Mouse (Mus musculus) urinary bladder, adult 18-20 months (tissue): ENCODE measurements at regions not wholly inside any gene's neighbourhood (a gene's known extent, or its start where the extent isn't known, plus 50 kb on each side); places are given as distances from the start of the nearest gene placed in this dataset.
"Not testable (repeated sequence)": the region's sequence is repeated elsewhere in the genome, so short reads cannot be mapped to it uniquely, and the experiment has no call there.

ENCODE experiments used
- DNase-seq, 2 experiments: peaks; one replicate each; pipeline ENCODE4 v3.0.0; 2022; ENCODE audit warnings: low spot score in 2 of 2, mixed read lengths in 2 of 2

GRCm38 (mm10) chr10:14333344-14333743 lies 212.1 kb downstream of the Adgrg6 start:
- DNase-seq, result no peak

GRCm38 (mm10) chr10:14332688-14333117 lies 212.8 kb downstream of the Adgrg6 start:
- no peak for DNase-seq

- no peak for DNase-seq
Observed at GRCm38 (mm10) chr10:14328846-14329245, 216.6 kb downstream of the Adgrg6 start.

GRCm38 (mm10) chr10:14326229-14326628 lies 219.2 kb downstream of the Adgrg6 start:
- no peak for DNase-seq

GRCm38 (mm10) chr10:14321503-14321902 lies 224.0 kb downstream of the Adgrg6 start:
- DNase-seq, result peak; percentile 31 to 76

DNA sequence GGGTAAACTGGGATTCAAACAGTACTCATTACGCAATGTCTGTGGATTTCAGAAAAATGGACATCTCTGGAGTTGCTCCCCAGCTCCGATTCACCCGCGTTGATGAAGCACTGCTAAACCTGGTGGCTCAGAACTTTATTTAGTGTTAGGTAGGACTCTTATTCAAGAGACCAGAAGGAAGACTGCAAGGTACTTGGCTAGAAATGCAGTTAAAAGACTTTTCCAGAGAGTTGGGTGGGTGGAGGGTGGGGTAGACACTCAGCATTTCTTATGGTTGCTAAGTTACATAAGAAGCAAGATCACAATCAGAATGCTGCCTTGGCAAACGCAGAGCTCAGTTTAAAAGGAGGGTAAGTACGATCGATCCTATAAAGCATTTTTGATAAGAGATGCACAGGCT lies 230.2 kb downstream of the Adgrg6 start:
- DNase-seq, result no peak

DNA sequence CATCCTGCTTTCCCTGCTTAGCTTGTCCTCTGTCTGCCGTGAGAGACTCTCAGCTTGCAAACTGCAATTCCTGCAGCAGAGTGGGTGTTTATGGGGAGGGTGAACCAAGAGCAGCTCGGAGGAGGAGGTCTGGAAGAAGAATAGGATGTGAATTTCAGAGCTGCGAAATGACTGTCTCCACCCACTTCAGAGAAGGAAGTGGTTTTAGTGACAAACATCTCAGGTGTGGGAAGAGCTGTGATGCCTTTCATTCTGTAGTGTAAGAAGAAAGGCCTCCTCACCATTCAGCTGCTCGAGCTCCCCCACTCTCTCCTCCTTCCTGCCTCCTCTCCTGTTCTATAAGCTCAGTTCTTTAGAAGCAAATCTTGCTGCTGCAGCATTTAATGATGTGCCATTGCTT lies 230.9 kb downstream of the Adgrg6 start:
- no peak for DNase-seq

- DNase-seq, result no peak
Observed at GRCm38 (mm10) chr10:14314004-14314581, 231.4 kb downstream of the Adgrg6 start.

DNA sequence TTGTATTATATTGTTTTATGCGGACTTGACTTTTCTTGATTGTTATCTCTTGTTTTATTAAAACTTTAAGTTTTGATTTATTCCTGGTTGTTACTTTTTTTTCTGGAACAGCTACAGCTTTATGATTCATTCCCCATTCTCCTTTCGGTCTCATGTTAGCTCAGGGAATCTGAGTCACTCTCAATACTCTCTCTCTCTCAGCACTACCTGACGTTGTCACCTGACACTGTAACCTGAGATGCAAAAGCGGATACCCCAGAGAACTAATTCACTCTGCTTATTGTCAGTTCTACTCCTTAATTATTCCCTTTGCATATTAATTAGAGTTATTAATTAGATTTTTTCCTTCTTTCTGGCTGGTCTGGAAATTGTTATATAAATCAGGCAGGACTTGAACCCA lies 232.5 kb downstream of the Adgrg6 start:
- DNase-seq, result no peak

GRCm38 (mm10) chr10:14311962-14312361 lies 233.5 kb downstream of the Adgrg6 start:
- no peak for DNase-seq

- DNase-seq, result no peak
Observed at GRCm38 (mm10) chr10:14306811-14307210, 238.6 kb downstream of the Adgrg6 start.

- no peak for DNase-seq
Observed at GRCm38 (mm10) chr10:14303476-14303875, 242.0 kb downstream of the Adgrg6 start.

DNA sequence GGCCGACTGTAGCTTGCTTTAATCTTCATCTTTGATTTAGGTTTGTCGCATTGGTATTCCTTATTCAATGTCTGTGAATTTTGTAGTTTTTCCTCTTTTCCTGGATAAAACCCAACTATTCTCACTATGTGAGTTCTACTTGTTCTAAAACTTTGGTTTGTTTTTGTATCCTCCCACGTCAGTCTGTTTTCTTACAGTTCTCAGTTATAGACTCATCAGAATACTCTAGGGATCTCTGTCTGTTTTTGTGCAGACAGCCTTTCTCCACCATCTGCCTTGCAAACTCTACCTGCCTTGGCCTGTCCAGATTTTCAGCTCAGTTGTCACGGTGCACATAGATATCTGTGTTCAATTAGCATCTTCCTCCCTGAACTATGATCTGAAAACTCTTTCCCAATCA lies 249.3 kb downstream of the Adgrg6 start:
- no peak for DNase-seq

GRCm38 (mm10) chr10:14292701-14293100 lies 252.8 kb downstream of the Adgrg6 start:
- not testable (repeated sequence) for DNase-seq

GRCm38 (mm10) chr10:14287551-14287950 lies 257.9 kb downstream of the Adgrg6 start:
- no peak for DNase-seq

- DNase-seq, result no peak
Observed at GRCm38 (mm10) chr10:14276631-14277030, 268.8 kb downstream of the Adgrg6 start.

DNA sequence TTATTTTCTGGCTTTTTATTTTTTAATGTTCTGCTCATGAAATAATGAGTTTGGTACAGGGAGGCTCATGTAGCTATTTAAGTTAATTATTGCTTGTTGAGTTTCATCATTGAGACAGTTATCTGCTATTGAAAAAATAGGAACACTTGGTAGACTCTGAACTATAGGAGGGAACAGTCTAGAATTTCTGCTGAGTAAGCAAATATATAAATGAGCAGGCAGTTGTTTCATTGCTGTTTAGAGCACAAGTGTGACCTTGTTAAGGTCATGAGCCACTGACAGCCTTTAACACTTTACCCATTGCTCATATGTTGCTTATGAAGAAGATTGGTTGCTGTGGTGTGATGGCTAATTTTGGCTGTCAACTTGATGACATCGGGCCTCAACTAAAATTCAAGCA lies 270.0 kb downstream of the Adgrg6 start:
- no peak for DNase-seq

GRCm38 (mm10) chr10:14270008-14270407 lies 275.5 kb downstream of the Adgrg6 start:
- DNase-seq, result no peak

DNA sequence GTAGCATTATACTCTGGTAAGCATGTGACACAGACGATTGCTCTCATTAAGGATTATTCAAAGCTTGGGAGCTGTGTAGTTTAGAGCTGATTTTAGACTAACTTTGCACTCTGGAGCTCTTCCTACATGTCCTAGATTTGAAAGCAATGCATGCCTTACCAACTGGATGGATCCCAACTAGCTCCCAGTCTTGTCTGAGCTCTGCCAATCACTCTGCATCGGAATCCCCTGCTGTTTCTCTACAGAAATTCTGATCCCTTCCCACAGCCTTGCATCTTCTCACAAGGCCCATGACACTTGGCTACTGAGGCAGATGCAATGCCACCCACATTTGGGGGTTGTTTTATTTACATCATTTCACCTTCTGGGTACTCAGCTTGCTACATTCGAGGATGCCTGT lies 277.8 kb downstream of the Adgrg6 start:
- no peak for DNase-seq

GRCm38 (mm10) chr10:14239670-14240069 lies 273.8 kb downstream of the Hivep2 start:
- DNase-seq, result no peak

GRCm38 (mm10) chr10:14234896-14235604 lies 269.2 kb downstream of the Hivep2 start:
- no peak for DNase-seq

DNA sequence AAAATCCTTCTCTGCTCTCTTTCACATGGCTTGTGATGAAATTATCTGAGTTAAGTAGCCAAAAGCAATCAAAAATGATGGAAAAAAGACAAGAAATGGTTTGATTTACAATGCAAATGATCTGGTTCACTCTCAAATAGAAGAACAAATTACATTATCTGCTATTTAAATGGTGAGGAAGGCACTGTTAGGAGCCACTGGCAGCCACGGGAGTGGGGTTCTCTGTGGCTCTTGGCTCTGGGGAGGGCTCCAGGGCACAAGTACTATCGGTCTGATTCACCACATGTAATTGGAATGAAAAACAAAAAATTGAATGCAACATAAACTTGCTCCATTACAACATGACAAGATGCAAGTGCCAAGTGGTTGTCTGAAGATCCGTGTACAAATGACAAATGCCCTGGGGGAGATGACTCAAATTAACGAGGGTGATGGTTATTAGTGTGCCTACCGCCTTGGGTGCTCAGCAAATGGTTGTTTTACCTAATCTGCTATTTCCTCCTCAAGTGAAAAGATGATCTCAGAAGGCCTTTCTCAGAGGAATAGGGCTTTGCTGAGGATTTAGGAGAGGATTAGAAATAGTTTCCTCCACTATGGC lies 268.2 kb downstream of the Hivep2 start:
- no peak for DNase-seq

- no peak for DNase-seq
Observed at GRCm38 (mm10) chr10:14233335-14233734, 267.5 kb downstream of the Hivep2 start.
